Mouse (Mus musculus) ES-E14 (cell line): ENCODE measurements around the gene St6galnac4. TPM values are rescaled to one million over a fixed set of nuclear protein-coding genes. Genes with fewer than 3 reads are reported as not detected.

Experiments
- DNase-seq: peaks from one replicate; pipeline ENCODE4 v3.0.0-alpha.2; 2013; ENCODE audit warnings: low read depth, low spot score
- H3K27ac ChIP-seq: 2 replicates; pipeline ENCODE4 v1.5.1; 2012; ENCODE audit warnings: low read depth, mild to moderate bottlenecking, low read length, moderate library complexity, mixed read lengths; ENCODE audit not compliant: poor library complexity, insufficient read depth, severe bottlenecking
- H3K36me3 ChIP-seq: 2 replicates; pipeline ENCODE4 v1.6.1; 2012; ENCODE audit warnings: mild to moderate bottlenecking, low read length, moderate library complexity, mixed read lengths; ENCODE audit not compliant: control insufficient read depth, poor library complexity, insufficient read depth, severe bottlenecking
- H3K4me1 ChIP-seq, 2 experiments: fragments of 150-350 bp in 1 of 2; sonication (generic) in 1 of 2; 2 replicates each; pipeline ENCODE4 v1.6.1; 2012; ENCODE audit warnings: low read length in 2 of 2, mild to moderate bottlenecking in 1 of 2, mixed read lengths in 1 of 2; ENCODE audit not compliant: control insufficient read depth in 2 of 2, insufficient read depth in 2 of 2, poor library complexity in 1 of 2
- H3K4me3 ChIP-seq, 2 experiments: fragments of 150-350 bp in 1 of 2; sonication (generic) in 1 of 2; 2 replicates each; pipeline ENCODE4 v1.5.1; 2012; ENCODE audit warnings: low read length in 2 of 2, low read depth in 1 of 2, mild to moderate bottlenecking in 1 of 2, mixed read lengths in 1 of 2; ENCODE audit not compliant: insufficient read depth in 1 of 2, poor library complexity in 1 of 2, severe bottlenecking in 1 of 2
- H3K9ac ChIP-seq: 2 replicates; pipeline ENCODE4 v1.6.1; 2012; ENCODE audit warnings: low read depth, mild to moderate bottlenecking, low read length, mixed read lengths; ENCODE audit not compliant: poor library complexity, insufficient read depth, severe bottlenecking
- H3K9me3 ChIP-seq: fragments of 150-350 bp; sonication (generic); 2 replicates; pipeline ENCODE4 v1.6.1; 2012; ENCODE audit warnings: low read depth, mild to moderate bottlenecking, low read length; ENCODE audit not compliant: control insufficient read depth, insufficient read depth
- CHD2 ChIP-seq: IDR thresholded peaks from 2 replicates; pipeline ENCODE4 v1.6.1; 2014; ENCODE audit warnings: mild to moderate bottlenecking, low read depth, low read length, inconsistent platforms
- HCFC1 ChIP-seq: IDR thresholded peaks from 2 replicates; pipeline ENCODE4 v1.6.1; 2012; ENCODE audit warnings: low read length, inconsistent platforms, borderline replicate concordance; ENCODE audit not compliant: insufficient read depth
- MAFK ChIP-seq: IDR thresholded peaks from 2 replicates; pipeline ENCODE4 v1.6.1; 2014; ENCODE audit warnings: mild to moderate bottlenecking, low read depth, low read length, inconsistent platforms; ENCODE audit not compliant: insufficient read depth
- ZC3H11A ChIP-seq: IDR thresholded peaks from 2 replicates; pipeline ENCODE4 v1.6.1; 2012; ENCODE audit warnings: low read depth, mild to moderate bottlenecking, inconsistent platforms, low read length, borderline replicate concordance
- ZNF384 ChIP-seq: IDR thresholded peaks from 2 replicates; pipeline ENCODE4 v1.6.1; 2012; ENCODE audit warnings: low read depth, low read length, inconsistent platforms
- in situ Hi-C, 2 experiments: fragments of 600-800 bp; cut with MboI; formaldehyde crosslinking; loops; one replicate each; pipeline ENCODE4 v1.15.1; 2025; ENCODE audit warnings: low sequenced_read_pairs in 2 of 2, inconsistent platforms in 1 of 2; ENCODE audit not compliant: unreplicated experiment in 2 of 2
- total RNA-seq: library from RNA; depleted of rRNA; stranded (reverse); fragments of 300-350 nt; gene quantifications from 2 replicates; pipeline ENCODE4 v1.2.3, GENCODE M21; 2012

St6galnac4 gene
- total RNA-seq, 1 experiment, result 9.4 TPM

GRCm38 (mm10) chr2:32629276-32629976 is 42.5 kb downstream of the St6galnac4 start:
- H3K9ac ChIP-seq, result peak overlapping the region; percentile 77
- peaks cover 23% of the 10 kb centered on the region for H3K36me3 ChIP-seq
- H3K4me1 ChIP-seq, result peaks cover 1 to 39% of the 10 kb centered on the region in 2 experiments
- H3K27ac ChIP-seq, result peak overlapping the region; percentile 77
- in situ Hi-C loops, result no loop called here
- no peaks in the 10 kb centered on the region for H3K9me3 ChIP-seq
- TF ChIP-seq HCFC1, result no peak
- DNase-seq, result peak; percentile 92
- H3K4me3 ChIP-seq, result peak overlapping the region; percentile 45 to 71

DNA sequence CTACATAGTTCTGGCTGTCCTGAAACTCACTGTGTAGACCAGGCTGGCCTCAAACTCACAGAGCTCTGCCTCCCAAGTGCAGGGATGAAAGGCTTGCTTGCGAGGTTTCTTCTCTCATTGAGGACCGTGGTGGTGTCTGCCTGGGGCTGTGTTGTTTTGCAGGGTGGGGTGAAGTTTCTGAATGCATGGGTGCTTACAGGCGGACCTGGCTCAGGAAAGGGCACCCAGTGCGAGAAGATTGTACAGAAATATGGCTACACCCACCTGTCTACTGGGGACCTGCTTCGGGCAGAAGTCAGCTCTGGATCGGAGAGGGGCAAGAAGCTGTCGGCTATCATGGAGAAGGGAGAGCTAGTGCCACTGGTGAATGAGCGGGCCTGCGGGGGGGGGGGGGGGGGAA is 43.1 kb downstream of the St6galnac4 start:
- Histone ChIP-seq H3K9me3 (no peaks in the 10 kb centered on the region), H3K4me3 (peak overlapping the region; percentile 45 to 71), H3K9ac (peak overlapping the region; percentile 77), H3K36me3 (peaks cover 27% of the 10 kb centered on the region), H3K4me1 (peaks cover 1 to 34% of the 10 kb centered on the region in 2 experiments), H3K27ac (peak overlapping the region; percentile 74)
- DNase-seq, result no peak
- in situ Hi-C loops, result no loop called here
- TF ChIP-seq ZNF384 (no peak), CHD2 (no peak), HCFC1 (no peak), ZC3H11A (no peak), MAFK (no peak)

DNA sequence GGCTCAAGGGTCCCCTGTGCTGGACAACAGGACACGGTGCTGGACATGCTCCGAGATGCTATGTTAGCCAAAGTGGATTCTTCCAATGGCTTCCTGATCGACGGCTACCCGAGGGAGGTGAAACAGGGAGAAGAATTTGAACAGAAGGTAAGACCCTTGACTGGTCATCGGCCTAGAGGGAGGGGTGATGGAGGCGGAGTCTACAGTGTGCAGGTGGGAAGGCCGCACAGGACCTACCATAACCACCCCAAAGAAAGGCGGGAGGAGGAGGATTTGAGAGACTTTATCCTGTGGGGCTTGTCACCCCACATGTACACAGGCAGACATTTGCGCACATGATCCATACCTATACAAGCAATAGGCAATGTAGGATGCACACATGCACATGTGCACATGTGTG is 44.2 kb downstream of the St6galnac4 start:
- in situ Hi-C loops, result no loop called here
- H3K27ac ChIP-seq, result no peak overlapping the region
- DNase-seq, result no peak
- peak overlapping the region; percentile 14 to 71; a peak in 3 of 4 replicates for H3K4me3 ChIP-seq
- H3K9me3 ChIP-seq, result no peaks in the 10 kb centered on the region
- peaks cover 1 to 25% of the 10 kb centered on the region in 2 experiments for H3K4me1 ChIP-seq
- H3K36me3 ChIP-seq, result peaks cover 27% of the 10 kb centered on the region
- H3K9ac ChIP-seq, result peak overlapping the region; percentile 77; the same call in 1 of the 2 replicates
- TF ChIP-seq ZC3H11A (no peak), HCFC1 (no peak), ZNF384 (no peak), MAFK (no peak), CHD2 (no peak)

DNA sequence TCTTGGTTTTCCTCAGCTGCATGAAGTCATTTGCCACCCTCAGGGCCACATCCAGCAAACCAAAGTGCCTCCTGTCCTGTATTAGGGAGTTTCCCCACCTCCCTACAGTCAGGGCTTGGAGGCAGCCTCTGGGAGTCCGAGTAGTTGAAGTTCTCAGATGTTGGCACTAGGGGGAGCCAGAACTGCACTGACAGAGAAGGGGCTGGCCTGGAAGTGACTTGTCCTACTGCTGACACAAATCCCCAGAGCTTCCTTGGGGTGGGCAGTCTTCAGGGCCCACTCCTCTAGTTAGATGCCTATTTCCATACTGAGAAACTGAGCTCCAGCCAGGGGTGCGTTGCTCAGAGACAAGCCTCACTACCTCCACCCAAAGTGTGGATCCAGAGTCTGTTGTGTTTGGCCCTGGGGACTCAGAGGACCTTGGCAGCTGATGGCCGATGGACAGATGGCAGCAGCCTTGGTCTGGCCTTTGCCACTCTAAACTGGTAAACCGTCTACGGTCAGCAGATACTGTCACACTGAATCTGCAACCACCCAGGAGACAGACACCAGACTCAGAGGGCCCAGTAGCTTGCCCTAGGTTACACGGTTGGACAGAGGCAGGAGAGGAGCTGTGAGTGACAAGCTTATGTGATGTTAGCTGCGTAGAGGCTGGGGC is 45.0 kb downstream of the St6galnac4 start:
- H3K4me1 ChIP-seq, result peaks cover 0 to 17% of the 10 kb centered on the region in 2 experiments; a peak in 3 of 4 replicates
- H3K4me3 ChIP-seq, result no peak overlapping the region
- in situ Hi-C loops, result no loop called here
- H3K9ac ChIP-seq, result no peak overlapping the region
- DNase-seq, result peak; percentile 86
- H3K27ac ChIP-seq, result no peak overlapping the region
- no peaks in the 10 kb centered on the region for H3K9me3 ChIP-seq
- peak; percentile 59; the same call in 1 of the 2 replicates for TF ChIP-seq ZC3H11A
- TF ChIP-seq ZNF384, result no peak
- no peak for TF ChIP-seq CHD2
- H3K36me3 ChIP-seq, result peaks cover 27% of the 10 kb centered on the region
